Mouse (Mus musculus): ENCODE data around the gene Cenpi. TPM values are rescaled to one million over a fixed set of nuclear protein-coding genes. Genes with fewer than 3 reads are reported as not detected.

Gene Cenpi
- total RNA-seq, 2 experiments from 2014 or later: 35.3 to 38.5 TPM

DNA sequence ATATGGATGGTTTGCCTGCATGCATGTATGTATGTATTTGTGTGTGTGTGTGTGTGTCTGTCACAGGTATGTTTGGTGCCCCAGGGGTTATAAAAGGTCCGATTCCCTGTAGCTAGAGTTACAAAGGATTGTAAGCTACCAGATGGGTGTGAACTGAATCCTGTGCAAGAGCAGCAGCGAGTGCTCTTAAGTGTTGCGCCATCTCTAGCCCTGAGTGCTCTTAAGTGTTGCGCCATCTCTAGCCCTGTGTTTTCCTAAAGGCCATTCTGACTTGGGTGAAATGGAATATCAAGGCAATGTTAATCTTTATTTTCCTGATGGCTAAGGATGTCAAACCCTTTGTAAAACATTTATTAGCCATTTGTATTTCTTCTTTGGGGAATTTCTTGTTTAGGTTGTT is 51.5 kb downstream of the Cenpi start:
- ATAC-seq (replicated peaks; ENCODE audit: poor library complexity): peak; percentile 70

DNA sequence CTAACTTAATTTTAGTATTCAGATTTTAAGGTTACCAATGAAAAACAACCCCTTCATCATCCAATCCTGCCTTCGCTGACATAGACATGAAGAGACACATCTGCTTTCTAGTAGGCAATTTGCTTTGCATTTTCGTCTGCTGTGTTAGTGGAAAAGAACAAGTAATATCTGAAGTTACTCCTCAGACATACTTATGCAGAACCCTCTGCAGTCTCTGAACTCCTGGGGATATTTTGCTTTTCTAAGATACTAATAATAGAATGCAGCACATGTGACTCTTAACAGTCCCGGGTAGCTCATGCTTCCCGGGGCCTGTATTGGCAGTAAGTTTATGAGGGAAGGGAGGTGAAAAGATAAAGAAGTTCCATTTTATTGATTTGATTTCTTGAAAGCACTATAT is 54.3 kb downstream of the Cenpi start:
- ATAC-seq (replicated peaks; ENCODE audit: poor library complexity): no peak

DNA sequence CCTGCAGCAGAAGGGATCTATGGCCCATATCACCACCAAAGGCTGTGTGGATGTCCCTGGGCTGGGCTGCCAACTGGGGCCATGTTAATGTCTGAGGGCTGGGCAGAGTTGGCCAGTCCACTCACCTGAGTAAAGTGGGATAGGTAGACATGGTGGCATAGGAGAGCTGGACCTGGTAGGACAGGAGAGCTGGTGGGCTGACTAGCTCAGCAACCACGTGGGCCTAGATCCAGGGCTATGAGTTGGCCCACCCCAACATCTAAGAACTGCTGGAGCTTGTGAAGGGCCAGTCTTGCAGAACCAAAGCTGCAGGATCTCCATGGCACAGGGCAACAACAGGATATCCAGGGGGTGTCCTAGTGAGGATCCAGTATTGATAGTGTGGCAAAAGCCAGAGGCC is 57.5 kb downstream of the Cenpi start:
- ATAC-seq (replicated peaks; ENCODE audit: poor library complexity): no peak

DNA sequence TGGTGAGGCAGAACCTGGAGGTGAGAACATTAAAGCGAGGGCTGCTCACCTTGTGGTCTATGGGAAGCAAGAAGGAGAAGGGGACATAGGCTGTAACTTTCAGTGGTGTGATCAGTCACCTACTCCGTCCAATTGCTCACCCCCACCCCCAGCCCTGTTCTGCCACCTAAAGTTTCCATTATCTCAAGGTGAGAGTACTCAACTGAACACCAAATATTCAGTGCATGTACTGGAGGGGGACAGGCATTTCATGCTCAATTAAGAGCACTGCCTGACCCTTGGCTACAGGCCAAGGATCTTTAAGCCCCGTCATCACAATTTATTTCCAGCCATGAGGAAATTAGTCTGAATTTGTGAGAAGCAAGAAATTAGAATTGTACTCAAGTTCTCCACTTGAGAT is 58.7 kb downstream of the Cenpi start:
- no peak for ATAC-seq (replicated peaks; ENCODE audit: poor library complexity)

DNA sequence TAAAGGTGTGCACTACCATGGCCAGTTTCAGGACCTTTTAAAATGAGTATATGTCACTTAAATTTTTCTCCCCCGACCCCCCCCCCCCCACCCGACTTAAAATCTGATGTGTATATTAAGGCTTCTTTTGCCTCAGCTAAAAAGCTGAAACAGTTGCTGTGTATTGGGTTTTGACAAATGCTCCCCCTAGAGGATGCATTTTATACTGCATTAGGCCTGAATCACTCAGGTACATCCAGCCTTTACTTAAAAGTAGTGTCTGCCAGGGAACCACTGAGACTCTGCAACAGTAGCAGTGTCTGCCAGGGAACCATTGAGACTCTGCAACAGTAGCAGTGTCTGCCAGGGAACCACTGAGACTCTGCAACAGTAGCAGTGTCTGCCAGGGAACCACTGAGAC is 63.4 kb downstream of the Cenpi start:
- ATAC-seq (replicated peaks; ENCODE audit: poor library complexity): peak; percentile 44; the same call in 1 of the 2 replicates

DNA sequence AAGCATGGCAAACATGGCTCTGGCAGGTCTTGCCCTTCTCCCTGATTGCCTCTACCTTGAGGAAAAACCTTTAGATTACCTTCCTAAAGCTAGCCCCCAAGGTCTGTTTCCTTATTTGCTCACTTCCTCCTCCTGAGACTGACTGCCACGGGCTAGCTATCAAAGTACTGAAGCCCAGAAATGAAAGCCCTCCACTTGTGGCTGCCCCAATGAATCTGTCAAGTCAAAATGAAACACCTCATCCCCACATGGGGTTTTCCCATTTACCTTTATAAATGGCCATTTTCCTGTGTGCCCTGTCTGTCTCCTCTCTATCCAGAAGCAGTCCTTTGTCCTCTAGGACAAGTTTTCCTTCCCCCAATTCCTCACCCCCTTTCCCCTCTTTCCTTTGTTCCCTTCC is 66.3 kb downstream of the Cenpi start:
- ATAC-seq (replicated peaks; ENCODE audit: poor library complexity): no peak

DNA sequence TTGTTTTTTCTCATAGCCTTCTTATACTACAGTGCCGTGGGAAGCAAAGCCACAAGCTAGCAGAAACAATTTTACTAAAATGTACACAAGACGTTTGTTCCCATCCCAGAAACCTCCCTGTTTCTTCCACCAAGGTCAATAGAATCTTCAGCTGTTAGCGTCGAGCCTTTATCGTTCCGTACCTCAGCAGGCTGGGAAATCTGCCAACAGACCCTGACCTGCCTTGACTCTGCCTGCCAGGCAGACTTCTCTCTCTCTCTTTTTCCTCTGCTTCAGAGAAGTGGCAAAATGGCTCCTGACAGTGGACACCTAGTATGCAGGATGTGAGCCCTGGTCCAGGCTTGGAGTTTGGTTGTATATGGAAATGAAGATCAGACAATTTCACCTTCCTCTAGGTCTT is 77.0 kb downstream of the Cenpi start:
- no peak for ATAC-seq (replicated peaks; ENCODE audit: poor library complexity)

DNA sequence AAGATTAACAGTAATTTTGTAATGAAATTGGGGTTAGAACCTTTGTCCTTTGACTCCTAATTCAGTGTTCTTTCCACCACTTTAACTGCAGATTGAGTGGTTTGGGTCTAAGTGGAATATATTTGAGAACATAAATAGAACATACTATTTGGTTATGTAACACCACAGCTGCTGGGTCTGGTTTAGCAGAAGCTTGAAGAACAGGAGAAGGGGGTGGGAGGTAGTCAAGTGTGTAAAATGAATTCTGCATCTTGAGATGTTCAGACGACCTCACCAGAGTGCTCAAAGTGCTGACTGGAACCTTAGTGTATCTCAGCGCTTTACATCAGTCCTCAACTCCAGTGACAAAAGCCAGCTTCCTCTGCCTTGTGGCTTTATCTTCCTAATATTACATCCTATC is 91.1 kb downstream of the Cenpi start:
- ATAC-seq (replicated peaks; ENCODE audit: poor library complexity): no peak

DNA sequence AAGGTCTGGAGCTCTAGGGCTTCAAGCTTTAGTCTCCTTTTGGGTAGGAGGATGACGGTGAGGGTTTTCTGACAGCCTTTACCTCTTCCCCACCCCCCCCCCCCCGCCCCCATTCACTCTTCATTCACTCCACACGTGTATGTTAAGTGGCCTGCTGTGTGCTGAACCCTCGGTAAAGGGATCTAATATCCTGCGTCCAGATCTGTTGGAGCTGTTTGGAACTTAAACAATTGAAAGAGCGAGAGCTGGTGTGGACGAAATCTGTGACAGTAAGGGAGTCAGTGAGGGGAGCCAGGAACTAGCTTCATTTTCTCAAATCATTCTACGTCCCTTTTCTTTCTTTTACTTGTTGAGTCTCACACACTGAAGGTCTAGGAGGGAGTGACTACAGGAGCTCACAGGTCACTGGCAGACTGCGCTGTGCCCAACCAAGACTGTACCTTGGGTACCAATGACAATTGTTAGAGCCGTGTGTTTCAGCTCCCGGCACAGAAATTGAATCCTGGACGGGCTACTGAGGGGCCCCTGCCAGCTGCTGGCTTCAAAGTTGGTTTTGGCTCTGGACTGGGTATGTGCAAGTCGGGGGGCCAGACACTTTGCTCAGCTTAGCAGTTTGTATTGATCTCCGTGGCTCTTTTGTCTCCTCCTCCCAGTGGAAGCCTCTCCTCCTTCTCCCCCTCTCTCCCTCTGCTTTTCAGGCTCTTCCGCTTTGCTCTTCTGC is 96.1 kb downstream of the Cenpi start, which contains the start of gene Drp2:
Gene Drp2, plus strand, starts transcription at position 689 of the 721 bp plus-strand sequence.
- no peak; the same call in 1 of the 2 replicates for ATAC-seq (replicated peaks; ENCODE audit: poor library complexity)

DNA sequence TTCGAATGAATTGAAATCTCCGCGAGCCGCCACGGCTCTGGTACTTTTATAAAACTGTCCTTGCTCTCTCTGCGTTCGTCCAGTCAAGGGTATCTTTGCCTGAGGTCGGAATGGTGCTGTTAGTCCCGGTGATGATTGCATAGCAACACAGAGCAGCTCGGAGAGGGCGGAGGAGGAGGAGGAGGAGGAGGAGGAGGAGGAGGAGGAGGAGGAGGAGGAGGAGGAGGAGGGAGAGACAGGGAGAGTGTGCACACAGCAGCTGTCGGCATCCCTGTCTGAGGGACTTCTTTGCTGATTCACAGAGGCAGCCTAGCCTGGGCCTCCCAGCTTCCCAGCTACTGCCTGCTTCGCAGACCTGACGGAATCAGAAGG is 96.7 kb downstream of the Cenpi start:
- no peak for ATAC-seq (replicated peaks; ENCODE audit: poor library complexity)

DNA sequence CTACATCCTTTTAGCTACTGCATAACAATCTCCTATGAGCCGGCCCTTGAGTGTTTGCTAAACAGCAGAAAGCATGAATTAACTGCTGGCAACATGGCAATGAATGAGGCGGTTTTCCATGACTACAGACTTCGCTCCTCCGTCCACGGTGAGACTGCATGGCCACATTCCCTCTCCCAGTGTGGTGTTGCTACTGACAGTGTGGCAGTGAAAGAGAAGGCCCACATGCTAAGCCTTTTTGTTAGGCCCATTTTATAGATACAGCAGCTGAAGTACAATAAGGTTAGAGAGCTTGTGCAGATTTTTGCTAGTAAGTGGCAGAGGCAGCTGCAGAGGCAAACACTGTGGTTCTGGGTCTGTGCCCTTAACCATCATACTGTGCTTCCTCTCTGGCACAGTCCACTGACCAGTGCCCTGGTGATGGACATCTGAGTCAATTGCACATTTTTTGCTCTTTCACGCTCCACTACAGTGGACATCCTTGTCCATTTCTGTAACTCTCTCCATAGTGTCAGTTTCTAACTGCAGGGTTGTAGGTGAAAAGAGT is 101.5 kb downstream of the Cenpi start:
- no peak for ATAC-seq (replicated peaks; ENCODE audit: poor library complexity)

DNA sequence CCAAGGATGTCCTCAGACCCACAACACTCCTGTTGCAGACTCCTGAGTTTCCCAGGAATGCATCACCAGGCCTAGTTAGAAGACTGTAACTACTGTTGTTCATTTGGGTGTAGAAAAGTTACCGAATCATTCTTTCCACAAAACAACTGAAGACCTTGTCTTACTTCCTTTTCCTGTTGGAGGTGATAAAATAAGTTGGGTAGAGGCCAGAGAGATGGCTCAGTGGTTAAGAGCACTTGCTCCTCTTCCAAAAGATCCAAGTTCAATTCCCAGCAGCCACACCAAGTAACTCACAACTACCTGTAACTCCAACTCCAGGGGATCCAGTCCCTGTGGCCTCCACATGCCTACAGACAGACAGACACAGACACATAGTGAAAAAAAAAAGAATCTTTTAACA is 104.2 kb downstream of the Cenpi start:
- no peak for ATAC-seq (replicated peaks; ENCODE audit: poor library complexity)

Other genes starting within 250 kb of the Cenpi start
- 65.6 and 75.7 TPM in 2 replicates for gene Cstf2, start 248.9 kb upstream of the Cenpi start, total RNA-seq (2015)
- 83.0 and 93.4 TPM in 2 replicates for gene Cstf2, start 248.9 kb upstream of the Cenpi start, total RNA-seq (2017)
- 0.59 and 1.4 TPM in 2 replicates for gene Xkrx, start 146.0 kb upstream of the Cenpi start, total RNA-seq (2015)
- not detected in 2 replicates for gene Xkrx, start 146.0 kb upstream of the Cenpi start, total RNA-seq (2017)
- not detected in 2 replicates for gene Arl13a, start 120.6 kb upstream of the Cenpi start, total RNA-seq (2015)
- not detected in 2 replicates for gene Arl13a, start 120.6 kb upstream of the Cenpi start, total RNA-seq (2017)
- gene Nox1, start 86.1 kb upstream of the Cenpi start, total RNA-seq (2015): not detected in 2 replicates
- 0.04 TPM in 1 of 2 replicates, not detected in the other for gene Nox1, start 86.1 kb upstream of the Cenpi start, total RNA-seq (2017)
- 29.4 and 32.6 TPM in 2 replicates for gene Trmt2b, start 31.1 kb upstream of the Cenpi start, total RNA-seq (2015)
- 35.6 and 37.4 TPM in 2 replicates for gene Trmt2b, start 31.1 kb upstream of the Cenpi start, total RNA-seq (2017)
- gene Tmem35a, start 12.9 kb upstream of the Cenpi start, total RNA-seq (2015): not detected in 2 replicates
- not detected in 2 replicates for gene Tmem35a, start 12.9 kb upstream of the Cenpi start, total RNA-seq (2017)
- 0.10 and 0.57 TPM in 2 replicates for gene Drp2, start 96.5 kb downstream of the Cenpi start, total RNA-seq (2015)
- 0.27 TPM in 1 of 2 replicates, not detected in the other for gene Drp2, start 96.5 kb downstream of the Cenpi start, total RNA-seq (2017)
- not detected in 2 replicates for gene Taf7l, start 168.4 kb downstream of the Cenpi start, total RNA-seq (2015)
- gene Taf7l, start 168.4 kb downstream of the Cenpi start, total RNA-seq (2017): not detected in 2 replicates
- 126 and 133 TPM in 2 replicates for gene Timm8a1, start 233.8 kb downstream of the Cenpi start, total RNA-seq (2015)
- gene Timm8a1, start 233.8 kb downstream of the Cenpi start, total RNA-seq (2017): 147 and 157 TPM in 2 replicates

Data from megakaryocyte progenitor cell, adult 5-6 weeks (primary cell).